Mouse (Mus musculus): Measurements from ENCODE around the gene D8Ertd738e.
A peak's percentile ranks its signal among the peaks of the same experiment; 100 is the strongest.

The D8Ertd738e gene

DNA sequence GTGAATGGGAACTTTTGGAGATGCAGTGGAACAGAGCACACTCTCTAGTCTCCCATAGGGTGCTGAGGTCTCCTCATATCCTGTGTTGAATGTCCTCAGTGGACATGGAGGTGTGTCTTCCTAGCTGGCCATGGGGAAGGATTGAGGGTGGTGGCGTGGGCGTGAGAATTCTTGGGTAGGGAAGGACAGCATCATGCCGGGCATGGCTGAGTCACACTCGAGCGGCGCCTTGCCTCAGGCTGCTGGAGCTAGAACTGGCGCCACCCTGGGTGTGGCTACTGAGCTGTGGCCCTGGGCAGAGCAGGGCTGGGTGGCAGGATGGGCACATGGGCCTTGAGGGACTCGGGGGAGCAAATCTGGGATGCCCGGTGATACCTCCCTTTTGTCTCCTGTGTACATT is 47.1 kb downstream of the D8Ertd738e start:
- no peak for DNase-seq

DNA sequence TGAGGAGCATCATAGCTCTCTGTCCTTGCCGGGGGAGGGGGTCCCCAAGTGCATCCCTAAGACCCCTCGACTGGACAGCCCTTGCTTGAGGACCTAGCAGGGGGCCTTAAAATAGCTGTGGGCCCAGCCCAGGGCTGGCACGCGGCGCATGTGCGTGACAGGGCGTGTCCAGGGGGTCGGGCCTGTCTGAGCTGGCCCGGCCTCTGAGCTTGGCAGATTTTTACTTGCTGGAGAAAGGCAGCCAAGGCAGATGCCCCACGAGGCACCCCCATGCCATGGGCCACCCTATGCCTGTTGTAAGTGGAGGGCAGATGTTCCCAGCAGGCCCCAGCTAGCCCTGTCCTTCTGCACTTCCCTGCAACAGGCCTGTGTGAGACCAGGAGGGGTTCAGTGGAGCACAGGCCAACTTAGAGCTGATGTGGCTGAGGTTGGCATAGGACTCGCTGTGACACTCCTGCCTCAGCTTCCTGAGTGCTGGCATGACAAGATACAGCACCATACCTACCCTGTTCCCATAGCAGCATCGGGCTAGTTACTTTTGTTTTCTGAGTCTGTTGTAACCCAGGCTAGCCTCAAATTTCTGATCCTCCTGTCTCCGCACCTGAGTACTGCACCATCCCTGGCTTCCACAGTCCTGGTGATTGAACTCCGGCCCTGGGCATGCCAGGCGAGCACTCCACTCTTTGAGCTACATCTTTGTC is 47.8 kb downstream of the D8Ertd738e start:
- DNase-seq, result no peak

DNA sequence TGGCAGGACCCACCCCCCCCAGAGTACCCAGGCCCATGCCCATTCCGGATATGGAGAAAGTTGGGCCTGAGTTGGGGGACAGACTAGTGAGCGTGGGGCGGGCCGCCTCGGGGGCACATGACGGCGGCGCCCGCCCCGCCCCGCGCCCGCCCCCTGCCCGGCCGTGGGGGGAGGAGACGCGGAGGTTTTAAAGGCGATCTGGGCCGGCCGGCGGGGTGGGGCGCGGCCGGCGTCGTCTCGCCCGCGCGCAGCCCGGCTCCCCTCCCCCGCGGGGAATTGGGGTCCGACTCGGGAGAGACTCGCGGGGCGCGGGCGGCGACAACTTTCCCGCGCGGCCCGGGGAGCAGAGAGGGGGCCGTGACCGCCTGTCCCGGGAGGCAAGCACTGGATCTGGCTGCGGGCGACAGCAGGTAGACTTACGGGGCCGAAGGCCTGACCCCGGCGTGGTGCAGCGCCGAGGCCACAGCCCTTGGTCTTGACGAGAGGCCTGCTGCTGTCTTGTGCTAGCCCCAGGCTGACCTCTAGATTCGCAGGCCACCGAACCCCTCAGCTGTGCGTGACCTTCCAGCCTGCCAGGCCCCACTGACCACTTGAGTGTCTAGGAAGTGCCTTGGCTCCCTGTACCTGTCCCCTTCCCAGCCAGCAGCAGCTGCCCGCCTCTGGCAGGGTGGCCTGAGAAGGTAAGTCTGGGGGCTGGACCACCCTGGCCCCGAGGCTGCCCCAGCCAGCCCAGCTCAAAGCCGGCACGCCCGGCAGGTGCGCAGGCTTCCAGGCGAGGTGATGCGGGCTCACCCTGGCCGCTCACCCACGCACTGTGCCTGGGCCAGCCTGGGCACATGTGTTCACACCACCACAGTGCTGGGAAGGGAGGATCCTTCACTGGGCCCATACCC is 48.6 kb downstream of the D8Ertd738e start:
- DNase-seq, result peak in 1 of 2 experiments; percentile 49

DNA sequence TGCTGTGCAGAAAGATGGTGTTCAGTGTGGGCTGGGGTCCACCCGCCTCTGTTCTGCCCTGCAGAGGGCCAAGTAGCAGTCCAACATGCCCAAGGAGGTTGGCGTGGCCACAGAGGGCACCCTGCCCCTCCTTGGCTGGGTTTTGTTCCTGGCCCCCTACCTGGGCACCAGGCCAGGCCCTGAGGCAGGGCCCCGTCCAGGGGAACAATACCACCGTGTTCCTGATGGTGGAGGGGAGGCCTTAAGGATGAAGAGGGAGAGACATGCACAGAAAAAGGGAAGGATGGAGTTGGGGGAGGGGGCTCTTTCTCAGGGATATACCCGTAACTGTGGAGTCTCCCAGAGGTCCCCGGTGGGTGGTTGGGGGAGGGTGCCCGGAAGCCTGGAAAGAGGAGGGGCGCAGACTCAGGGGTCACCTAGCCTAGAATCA is 49.4 kb downstream of the D8Ertd738e start:
- no peak for DNase-seq

DNA sequence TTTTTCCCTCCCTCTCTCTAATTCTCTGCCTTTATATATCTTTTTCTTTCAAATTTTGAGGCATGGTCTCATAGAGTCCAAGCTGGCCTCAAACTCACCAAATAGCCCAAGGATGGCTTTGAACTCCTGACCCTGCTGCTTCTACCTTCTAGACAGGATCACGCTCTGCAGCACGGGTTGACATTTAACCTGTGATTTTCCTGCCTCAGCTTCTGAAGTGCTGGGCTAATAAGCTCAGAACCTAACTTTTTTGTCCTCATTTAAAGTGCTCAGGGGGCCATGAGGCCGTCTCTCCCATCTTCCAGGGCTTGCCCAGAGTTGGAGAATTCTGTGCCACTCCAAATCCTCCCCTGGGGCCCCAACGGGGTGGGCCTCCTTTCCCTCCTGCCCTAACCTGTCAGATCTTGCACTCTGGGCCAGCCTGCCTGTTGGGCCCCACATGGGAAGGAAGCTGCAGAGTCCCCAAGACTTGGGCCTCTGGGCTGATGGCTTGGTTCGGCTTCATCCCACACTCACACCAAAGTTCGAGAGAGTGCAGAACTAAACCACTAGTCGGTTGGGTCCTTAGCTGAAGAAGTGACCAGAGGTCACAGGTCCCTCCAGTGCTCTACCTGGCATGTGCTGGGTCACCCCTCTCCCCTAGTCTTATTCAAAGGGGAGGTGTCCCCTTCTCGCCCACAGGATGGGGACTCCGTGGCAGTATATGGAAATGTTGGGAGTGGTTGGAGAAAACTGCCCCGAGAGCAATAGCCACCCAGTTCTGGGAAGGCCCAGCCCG is 50.0 kb downstream of the D8Ertd738e start:
- DNase-seq, result no peak

DNA sequence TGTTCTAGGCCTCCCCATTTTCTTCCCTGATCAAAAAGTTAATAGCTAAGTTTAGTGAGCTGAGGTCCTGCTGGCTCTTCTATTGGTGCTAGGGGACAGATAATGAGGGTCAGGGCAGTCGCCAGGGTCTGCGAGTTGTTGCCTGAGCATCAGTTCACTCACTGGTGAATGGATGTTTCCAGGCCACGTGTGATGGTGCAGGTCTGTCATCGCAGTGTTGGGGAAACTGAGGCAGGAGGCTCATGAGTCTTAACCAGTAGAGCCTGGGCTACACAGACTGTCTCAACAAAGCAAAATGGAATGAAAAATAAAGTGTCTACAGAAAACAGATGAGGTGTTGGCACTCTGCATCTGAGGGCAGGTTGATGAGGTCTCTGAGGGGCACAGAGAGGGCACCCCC is 50.6 kb downstream of the D8Ertd738e start:
- no peak for DNase-seq

DNA sequence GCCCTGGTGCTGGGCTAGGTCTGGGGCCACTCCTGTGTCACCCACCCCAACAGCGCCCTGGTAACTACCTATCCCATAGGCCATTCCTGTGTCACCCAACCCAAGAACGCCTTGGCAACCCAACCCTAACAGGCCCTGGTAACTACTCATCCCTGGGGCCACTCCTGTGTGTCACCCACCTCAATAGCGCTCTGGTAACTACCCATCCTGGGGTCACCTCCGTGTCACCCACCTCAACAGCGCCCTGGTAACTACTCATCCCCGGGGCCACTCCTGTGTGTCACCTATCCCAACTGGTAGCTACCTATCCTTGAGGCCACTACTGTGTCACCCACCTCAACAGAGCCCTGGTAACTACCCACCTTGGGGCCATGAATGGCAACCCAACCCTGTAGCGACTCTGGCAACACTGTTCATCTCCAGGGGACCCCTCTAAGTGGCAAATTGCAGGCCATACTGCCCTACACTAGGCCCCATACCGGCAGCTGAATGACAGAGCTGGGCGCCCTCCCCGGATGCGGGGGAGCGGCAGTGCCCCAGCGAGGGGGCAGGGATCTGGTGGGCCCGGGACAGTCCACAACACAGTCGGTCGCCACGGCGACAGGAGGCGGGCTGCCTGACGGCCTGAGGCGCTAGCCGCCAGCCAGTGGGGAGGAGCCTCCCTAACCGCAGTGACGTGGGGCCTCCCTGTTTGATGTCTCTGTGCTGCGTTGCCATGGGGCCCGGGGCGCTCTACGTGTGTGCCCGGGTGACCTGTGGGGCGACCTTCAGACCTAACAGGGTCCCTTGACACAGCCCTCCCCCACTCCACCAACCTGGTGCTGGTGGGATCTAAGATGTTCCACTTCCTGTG is 51.4 kb downstream of the D8Ertd738e start:
- DNase-seq, result peak; percentile 48 to 66

DNA sequence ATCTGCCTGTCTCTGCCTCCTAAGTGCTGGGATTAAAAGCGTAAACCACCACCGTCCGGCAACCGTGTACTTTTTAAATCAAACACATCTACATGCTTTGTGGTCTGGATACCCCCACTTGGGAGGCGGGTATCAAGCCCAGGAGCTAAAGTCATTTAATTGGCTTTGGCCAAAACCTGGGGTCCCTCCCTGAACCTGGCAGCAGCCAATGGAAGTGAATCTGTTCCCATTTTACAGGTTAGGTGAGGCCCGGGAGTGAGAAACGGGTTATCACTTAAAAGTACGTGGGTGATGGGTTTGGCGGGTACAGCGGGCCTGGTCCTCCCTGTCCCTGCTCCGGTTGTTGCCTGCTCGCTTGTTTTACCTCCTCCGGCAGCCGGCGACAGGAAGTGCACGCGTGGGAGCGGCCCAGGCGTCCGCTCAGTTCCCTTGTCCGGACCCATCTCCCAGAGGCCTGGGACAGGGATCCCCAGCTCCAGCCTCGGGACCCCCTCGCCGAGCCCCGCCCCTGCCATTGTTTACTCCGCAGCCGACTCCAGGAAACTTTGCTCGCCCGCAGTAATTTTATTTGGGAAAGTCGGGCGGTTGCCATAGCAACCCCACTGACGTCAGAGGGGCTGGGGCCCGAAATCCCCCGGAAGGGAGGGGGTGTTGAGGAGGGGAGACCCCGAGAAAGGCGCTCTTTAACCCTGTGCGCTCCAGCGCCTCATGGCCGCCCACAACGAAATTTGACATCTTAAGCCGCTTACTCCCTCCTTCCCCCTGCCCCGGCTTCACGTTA is 52.2 kb downstream of the D8Ertd738e start:
- DNase-seq, result peak; percentile 38 to 53

Measured in cerebellum, postnatal 25 days (tissue).